Comparison of ENCODE assay signal across 10 mouse cellular contexts in the genomic region with DNA sequence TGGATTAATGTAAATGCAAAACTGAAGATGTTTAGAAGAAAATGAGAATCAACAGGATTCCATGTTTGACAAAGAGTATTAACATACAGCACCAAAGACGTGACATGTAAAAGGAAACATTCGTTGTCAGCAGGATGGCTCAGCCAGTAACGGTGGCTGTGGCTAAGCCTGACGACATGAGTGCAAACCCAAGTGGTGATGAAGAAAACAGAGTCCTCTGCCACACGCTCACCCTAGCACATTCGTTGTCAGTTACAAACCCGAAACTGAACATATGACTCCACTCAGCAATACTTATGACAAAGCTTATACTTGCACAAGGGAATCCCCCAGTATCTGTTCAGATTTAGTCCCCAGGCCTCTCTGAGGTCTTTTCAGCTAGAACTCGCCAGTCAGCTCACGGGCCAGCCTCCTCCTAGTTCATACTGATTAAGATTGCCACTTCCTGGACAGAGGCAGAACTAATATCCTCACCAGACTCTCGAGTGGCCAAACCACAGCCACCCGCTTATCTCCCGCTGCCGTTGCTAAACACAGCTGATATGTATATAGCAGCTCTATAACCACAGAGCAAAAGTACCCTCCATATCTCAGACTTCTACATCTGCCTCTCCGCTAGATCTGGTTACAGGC.
DNase-seq lines count a peak whose midpoint lies in the region; ATAC-seq and TF ChIP-seq lines count a peak whose summit lies in the region.
"Had no signal": no experiment of that assay in that cellular context is flagged by ENCODE, and none has a peak within 500 bp of the region (broad histone marks: within the 10 kb centered on the region; RNA-seq: fewer than 3 reads in every experiment).

No protein-coding gene starts in this region.

- 33% methylated on average over 14 of the region's 14 CpGs for WGBS in lung, embryonic 15.5 days
- 15% methylated on average over 14 of the region's 14 CpGs for WGBS in liver, embryonic 12.5 days (ENCODE audit: insufficient replicate concordance)
- WGBS in stomach, embryonic 15.5 days: 45% methylated on average over 14 of the region's 14 CpGs
- 84% methylated on average over 14 of the region's 14 CpGs for WGBS in hindbrain, embryonic 16.5 days
- WGBS in midbrain, postnatal 0 days: 76% methylated on average over 14 of the region's 14 CpGs

- H3K4me3 ChIP-seq in lung, embryonic 15.5 days: no peak overlapping the region
- no peak overlapping the region for H3K4me3 ChIP-seq in liver, embryonic 12.5 days
- H3K4me3 ChIP-seq in stomach, embryonic 15.5 days (replicated peaks): no peak overlapping the region
- no peak overlapping the region for H3K4me3 ChIP-seq in hindbrain, embryonic 16.5 days (ENCODE audit: low read length)
- no peak overlapping the region for H3K4me3 ChIP-seq in midbrain, postnatal 0 days (ENCODE audit: low read depth, low read length)
- H3K4me3 ChIP-seq: neural tube, embryonic 12.5 days had no signal

- TF ChIP-seq CTCF in midbrain, postnatal 0 days (IDR thresholded peaks at IDR 0.05): no peak

- no peak overlapping the region for H3K9ac ChIP-seq in lung, embryonic 15.5 days
- no peak overlapping the region for H3K9ac ChIP-seq in liver, embryonic 12.5 days
- no peak overlapping the region for H3K9ac ChIP-seq in stomach, embryonic 15.5 days
- H3K9ac ChIP-seq in hindbrain, embryonic 16.5 days (ENCODE audit: low read depth, low read length): no peak overlapping the region
- no peak overlapping the region for H3K9ac ChIP-seq in midbrain, postnatal 0 days (replicated peaks; ENCODE audit: low read length, poor library complexity, severe bottlenecking)
- H3K9ac ChIP-seq: neural tube, embryonic 12.5 days had no signal

- peaks cover 27% of the 10 kb centered on the region for H3K4me1 ChIP-seq in lung, embryonic 15.5 days
- peaks cover 14% of the 10 kb centered on the region for H3K4me1 ChIP-seq in liver, embryonic 12.5 days
- peaks cover 17% of the 10 kb centered on the region for H3K4me1 ChIP-seq in stomach, embryonic 15.5 days
- H3K4me1 ChIP-seq in hindbrain, embryonic 16.5 days (ENCODE audit: control insufficient read depth, insufficient read depth, low read depth, low read length): no peaks in the 10 kb centered on the region; the same call in 1 of the 2 replicates
- no peaks in the 10 kb centered on the region for H3K4me1 ChIP-seq in midbrain, postnatal 0 days (ENCODE audit: insufficient read depth, low read length)
- H3K4me1 ChIP-seq: neural tube, embryonic 12.5 days had no signal

- no peak overlapping the region; the same call in 1 of the 2 replicates for H3K4me2 ChIP-seq in lung, embryonic 15.5 days
- peak overlapping the region; percentile 41 for H3K4me2 ChIP-seq in liver, embryonic 12.5 days
- H3K4me2 ChIP-seq in stomach, embryonic 15.5 days: peak overlapping the region; percentile 19; the same call in 1 of the 2 replicates
- no peak overlapping the region for H3K4me2 ChIP-seq in hindbrain, embryonic 16.5 days (ENCODE audit: low read length)
- H3K4me2 ChIP-seq in midbrain, postnatal 0 days (ENCODE audit: low read depth, low read length, poor library complexity, severe bottlenecking): no peak overlapping the region
- H3K4me2 ChIP-seq: neural tube, embryonic 12.5 days had no signal

- H3K9me3 ChIP-seq in lung, embryonic 15.5 days: no peaks in the 10 kb centered on the region
- H3K9me3 ChIP-seq in liver, embryonic 12.5 days (replicated peaks): no peaks in the 10 kb centered on the region
- no peaks in the 10 kb centered on the region for H3K9me3 ChIP-seq in stomach, embryonic 15.5 days
- H3K9me3 ChIP-seq in hindbrain, embryonic 16.5 days (ENCODE audit: control insufficient read depth, low read length): no peaks in the 10 kb centered on the region
- no peaks in the 10 kb centered on the region for H3K9me3 ChIP-seq in midbrain, postnatal 0 days (ENCODE audit: low read length)
- H3K9me3 ChIP-seq: G1E; neural tube, embryonic 12.5 days had no signal

- H3K36me3 ChIP-seq in lung, embryonic 15.5 days: no peaks in the 10 kb centered on the region
- H3K36me3 ChIP-seq in liver, embryonic 12.5 days: no peaks in the 10 kb centered on the region
- no peaks in the 10 kb centered on the region for H3K36me3 ChIP-seq in stomach, embryonic 15.5 days
- no peaks in the 10 kb centered on the region for H3K36me3 ChIP-seq in hindbrain, embryonic 16.5 days (ENCODE audit: control insufficient read depth, insufficient read depth, low read length)
- no peaks in the 10 kb centered on the region for H3K36me3 ChIP-seq in midbrain, postnatal 0 days (ENCODE audit: insufficient read depth, low read length)
- H3K36me3 ChIP-seq: G1E; neural tube, embryonic 12.5 days had no signal

- no peak for DNase-seq in lung, postnatal 25 days (ENCODE audit: low spot score)
- DNase-seq in c-Kit-positive CD71-negative TER-119-negative erythroid progenitor cells, embryonic 14.5 days (ENCODE audit: low read depth): peak; percentile 36
- DNase-seq in right cerebral cortex, postnatal 25 days: no peak
- DNase-seq in midbrain, postnatal 0 days (ENCODE audit: low spot score): no peak

- 0 out of 2 replicates have a peak overlapping the region, but pooled peaks have one; percentile 11 for H3K27ac ChIP-seq in lung, embryonic 15.5 days
- no peak overlapping the region for H3K27ac ChIP-seq in liver, embryonic 12.5 days
- H3K27ac ChIP-seq in stomach, embryonic 15.5 days: peak overlapping the region; percentile 61; the same call in 1 of the 2 replicates
- H3K27ac ChIP-seq in hindbrain, embryonic 16.5 days (ENCODE audit: low read depth, low read length): no peak overlapping the region
- H3K27ac ChIP-seq in midbrain, postnatal 0 days (ENCODE audit: low read depth, low read length): no peak overlapping the region
- H3K27ac ChIP-seq: neural tube, embryonic 12.5 days had no signal

- H3K27me3 ChIP-seq in lung, embryonic 15.5 days: no peaks in the 10 kb centered on the region
- peaks cover 14% of the 10 kb centered on the region; the same call in 1 of the 2 replicates for H3K27me3 ChIP-seq in liver, embryonic 12.5 days (replicated peaks)
- no peaks in the 10 kb centered on the region for H3K27me3 ChIP-seq in stomach, embryonic 15.5 days (replicated peaks)
- H3K27me3 ChIP-seq in hindbrain, embryonic 16.5 days (replicated peaks; ENCODE audit: control insufficient read depth, insufficient read depth, low read length): no peaks in the 10 kb centered on the region
- no peaks in the 10 kb centered on the region for H3K27me3 ChIP-seq in midbrain, postnatal 0 days (ENCODE audit: insufficient read depth, low read length)
- H3K27me3 ChIP-seq: neural tube, embryonic 12.5 days had no signal

- ATAC-seq in lung, embryonic 15.5 days (ENCODE audit: borderline replicate concordance, extremely low read depth, low FRiP score, low TSS enrichment): no peak; the same call in 1 of the 2 replicates
- ATAC-seq in liver, embryonic 12.5 days: peak; percentile 54
- peak; percentile 66; the same call in 1 of the 2 replicates for ATAC-seq in stomach, embryonic 15.5 days (ENCODE audit: insufficient read depth, low FRiP score, low read depth)
- ATAC-seq in hindbrain, embryonic 16.5 days: no peak
- ATAC-seq in midbrain, postnatal 0 days (ENCODE audit: low FRiP score): no peak

Comparison
In these comparisons a context has a peak if more than half of its experiments do, and no peak if none do; other contexts are left out.
1. ATAC-seq: peak in liver, embryonic 12.5 days (single experiment) and stomach, embryonic 15.5 days (single experiment); none in lung, embryonic 15.5 days (single experiment), hindbrain, embryonic 16.5 days (single experiment) and midbrain, postnatal 0 days (single experiment).
2. H3K27ac ChIP-seq: peak in lung, embryonic 15.5 days (single experiment) and stomach, embryonic 15.5 days (single experiment); none in liver, embryonic 12.5 days (single experiment), hindbrain, embryonic 16.5 days (single experiment) and midbrain, postnatal 0 days (single experiment).
3. H3K4me2 ChIP-seq: peak in liver, embryonic 12.5 days (single experiment) and stomach, embryonic 15.5 days (single experiment); none in lung, embryonic 15.5 days (single experiment), hindbrain, embryonic 16.5 days (single experiment) and midbrain, postnatal 0 days (single experiment).